Mouse (Mus musculus): ENCODE results near the gene Podxl. TPM values are rescaled to one million over a fixed set of nuclear protein-coding genes. Genes with fewer than 3 reads are reported as not detected.

Podxl gene
- polyA plus RNA-seq (2015; fragmentation: Nextera tagmentation; extraction: Ambion mirVana): 26.9 and 27.1 TPM in 2 replicates

- Histone ChIP-seq H3K4me2 (peak within 1 kb of the TSS; percentile 83), H3K27ac (no peak within 1 kb of the TSS)
These were observed at the start of gene Podxl for GRCm38 (mm10) chr6:31563235-31564181. Gene Podxl (minus strand): TSS chr6:31563981.

GRCm38 (mm10) chr6:31612560-31613270, 48.9 kb upstream of the Podxl start:
- 51% methylated on average over 17 of the region's 17 CpGs for WGBS

More at GRCm38 (mm10) chr6:31563235-31564181, at the start of gene Podxl:
- Histone ChIP-seq H3K27me3 (replicated peaks) (peaks cover 27% of the 10 kb centered on the region; the same call in 1 of the 2 replicates), H3K9me3 (no peaks in the 10 kb centered on the region), H3K4me1 (peaks cover 13% of the 10 kb centered on the region), H3K36me3 (no peaks in the 10 kb centered on the region), H3K4me3 (replicated peaks) (peak within 1 kb of the TSS; percentile 62), H3K9ac (peak within 1 kb of the TSS; percentile 45)
- ATAC-seq (ENCODE audit: insufficient read depth, low FRiP score, low read depth): peak; percentile 87
- under 1% methylated on average over 74 of the region's 91 CpGs for WGBS

GRCm38 (mm10) chr6:31606429-31606828, 42.6 kb upstream of the Podxl start:
- Histone ChIP-seq H3K4me1 (no peaks in the 10 kb centered on the region), H3K4me3 (replicated peaks) (no peak overlapping the region), H3K9ac (no peak overlapping the region), H3K27me3 (replicated peaks) (no peaks in the 10 kb centered on the region), H3K27ac (no peak overlapping the region), H3K9me3 (no peaks in the 10 kb centered on the region), H3K4me2 (no peak overlapping the region), H3K36me3 (no peaks in the 10 kb centered on the region)
- no peak for ATAC-seq (ENCODE audit: insufficient read depth, low FRiP score, low read depth)
- 69% methylated on average over 4 of the region's 4 CpGs for WGBS

More at GRCm38 (mm10) chr6:31612560-31613270, 48.9 kb upstream of the Podxl start:
- Histone ChIP-seq H3K27ac (no peak overlapping the region; the same call in 1 of the 2 replicates), H3K4me1 (no peaks in the 10 kb centered on the region), H3K4me2 (no peak overlapping the region), H3K27me3 (replicated peaks) (no peaks in the 10 kb centered on the region), H3K36me3 (no peaks in the 10 kb centered on the region), H3K9me3 (no peaks in the 10 kb centered on the region), H3K9ac (no peak overlapping the region), H3K4me3 (replicated peaks) (no peak overlapping the region)
- no peak; the same call in 1 of the 2 replicates for ATAC-seq (ENCODE audit: insufficient read depth, low FRiP score, low read depth)

GRCm38 (mm10) chr6:31604629-31605265, 41.0 kb upstream of the Podxl start:
- H3K27ac ChIP-seq: no peak overlapping the region
- H3K27me3 ChIP-seq (replicated peaks): no peaks in the 10 kb centered on the region
- WGBS: 78% methylated on average over 7 of the region's 7 CpGs
- H3K36me3 ChIP-seq: no peaks in the 10 kb centered on the region
- ATAC-seq (ENCODE audit: insufficient read depth, low FRiP score, low read depth): no peak
- no peaks in the 10 kb centered on the region for H3K9me3 ChIP-seq
- H3K4me2 ChIP-seq: no peak overlapping the region
- no peak overlapping the region for H3K9ac ChIP-seq
- H3K4me3 ChIP-seq (replicated peaks): no peak overlapping the region
- H3K4me1 ChIP-seq: no peaks in the 10 kb centered on the region

- no peak overlapping the region for H3K9ac ChIP-seq
- no peak for ATAC-seq (ENCODE audit: insufficient read depth, low FRiP score, low read depth)
- no peaks in the 10 kb centered on the region for H3K27me3 ChIP-seq (replicated peaks)
- no peaks in the 10 kb centered on the region for H3K4me1 ChIP-seq
- 72% methylated on average over 4 of the region's 4 CpGs for WGBS
- H3K9me3 ChIP-seq: no peaks in the 10 kb centered on the region
- no peak overlapping the region for H3K4me2 ChIP-seq
- no peak overlapping the region for H3K4me3 ChIP-seq (replicated peaks)
- H3K36me3 ChIP-seq: no peaks in the 10 kb centered on the region
- no peak overlapping the region for H3K27ac ChIP-seq
These were observed 38.7 kb upstream of the Podxl start for GRCm38 (mm10) chr6:31602489-31602888.

- no peak overlapping the region for H3K9ac ChIP-seq
- no peaks in the 10 kb centered on the region for H3K27me3 ChIP-seq (replicated peaks)
- no peak overlapping the region for H3K27ac ChIP-seq
- 36% methylated on average over 3 of the region's 3 CpGs for WGBS
- H3K4me3 ChIP-seq (replicated peaks): no peak overlapping the region
- ATAC-seq (ENCODE audit: insufficient read depth, low FRiP score, low read depth): no peak
- no peak overlapping the region for H3K4me2 ChIP-seq
- H3K36me3 ChIP-seq: no peaks in the 10 kb centered on the region
- no peaks in the 10 kb centered on the region for H3K9me3 ChIP-seq
- peaks cover 10% of the 10 kb centered on the region; the same call in 1 of the 2 replicates for H3K4me1 ChIP-seq
These were observed 37.4 kb upstream of the Podxl start for GRCm38 (mm10) chr6:31601131-31601530.

- Histone ChIP-seq H3K27me3 (replicated peaks) (no peaks in the 10 kb centered on the region), H3K4me1 (peaks cover 10% of the 10 kb centered on the region; the same call in 1 of the 2 replicates), H3K4me2 (no peak overlapping the region), H3K27ac (no peak overlapping the region), H3K9ac (no peak overlapping the region), H3K9me3 (no peaks in the 10 kb centered on the region), H3K36me3 (no peaks in the 10 kb centered on the region), H3K4me3 (replicated peaks) (no peak overlapping the region)
- 45% methylated on average over 3 of the region's 3 CpGs for WGBS
- ATAC-seq (ENCODE audit: insufficient read depth, low FRiP score, low read depth): no peak
These were observed 36.1 kb upstream of the Podxl start for GRCm38 (mm10) chr6:31599863-31600262.

GRCm38 (mm10) chr6:31598349-31598911, 34.6 kb upstream of the Podxl start:
- ATAC-seq (ENCODE audit: insufficient read depth, low FRiP score, low read depth): no peak
- Histone ChIP-seq H3K4me1 (peaks cover 10% of the 10 kb centered on the region; the same call in 1 of the 2 replicates), H3K4me3 (replicated peaks) (no peak overlapping the region), H3K9ac (no peak overlapping the region), H3K27ac (no peak overlapping the region), H3K4me2 (no peak overlapping the region), H3K9me3 (no peaks in the 10 kb centered on the region), H3K27me3 (replicated peaks) (no peaks in the 10 kb centered on the region), H3K36me3 (no peaks in the 10 kb centered on the region)
- WGBS: 77% methylated on average over 6 of the region's 6 CpGs

- no peaks in the 10 kb centered on the region for H3K27me3 ChIP-seq (replicated peaks)
- 26% methylated on average over 4 of the region's 4 CpGs for WGBS
- H3K4me1 ChIP-seq: peaks cover 20% of the 10 kb centered on the region
- no peak overlapping the region for H3K9ac ChIP-seq
- H3K9me3 ChIP-seq: no peaks in the 10 kb centered on the region
- no peak overlapping the region for H3K4me2 ChIP-seq
- peak overlapping the region; percentile 53; the same call in 1 of the 2 replicates for H3K27ac ChIP-seq
- no peak overlapping the region for H3K4me3 ChIP-seq (replicated peaks)
- no peak for ATAC-seq (ENCODE audit: insufficient read depth, low FRiP score, low read depth)
- no peaks in the 10 kb centered on the region for H3K36me3 ChIP-seq
These were observed 33.3 kb upstream of the Podxl start for GRCm38 (mm10) chr6:31597136-31597460.

GRCm38 (mm10) chr6:31596346-31597135, 32.8 kb upstream of the Podxl start:
- Histone ChIP-seq H3K36me3 (no peaks in the 10 kb centered on the region), H3K4me1 (peaks cover 20% of the 10 kb centered on the region), H3K27me3 (replicated peaks) (no peaks in the 10 kb centered on the region), H3K4me3 (replicated peaks) (no peak overlapping the region), H3K9me3 (no peaks in the 10 kb centered on the region), H3K4me2 (no peak overlapping the region), H3K27ac (peak overlapping the region; percentile 53; the same call in 1 of the 2 replicates), H3K9ac (no peak overlapping the region)
- WGBS: 21% methylated on average over 20 of the region's 20 CpGs
- ATAC-seq (ENCODE audit: insufficient read depth, low FRiP score, low read depth): peak; percentile 47; the same call in 1 of the 2 replicates

All from stomach, embryonic 15.5 days (tissue).